Mouse (Mus musculus): Measurements from ENCODE around the gene Tmem150b. TPM values are rescaled to one million over a fixed set of nuclear protein-coding genes. Genes with fewer than 3 reads are reported as not detected.

The Tmem150b gene
- polyA plus RNA-seq (2015; fragmentation: Nextera tagmentation; extraction: Ambion mirVana), result 0.13 and 0.20 TPM in 2 replicates

DNA sequence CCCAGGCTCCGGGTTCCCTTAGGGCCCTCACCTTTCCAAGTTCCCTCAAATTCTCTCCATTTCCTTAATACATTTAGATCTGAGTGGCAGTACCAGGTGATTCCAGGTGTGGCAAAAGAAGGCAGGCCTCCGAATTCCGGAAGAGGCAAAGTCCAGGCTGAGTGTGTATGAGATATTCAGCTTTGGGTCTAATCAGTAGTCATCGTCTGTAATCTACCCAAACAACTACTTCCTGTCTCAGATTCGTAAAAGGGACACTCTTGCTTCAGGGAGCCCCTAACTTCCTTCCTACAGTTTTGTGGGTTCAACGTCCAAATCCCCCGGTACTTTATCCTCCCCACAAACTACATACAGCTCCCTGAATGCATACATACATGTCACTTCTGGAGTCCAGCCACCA, at the start of gene Tmem150b:
Gene Tmem150b, minus strand, starts transcription at position 81 of the 400 bp plus-strand sequence.
- Histone ChIP-seq H3K36me3 (no peaks in the 10 kb centered on the region), H3K27ac (replicated peaks) (no peak within 1 kb of the TSS), H3K9me3 (replicated peaks) (no peaks in the 10 kb centered on the region), H3K4me3 (replicated peaks) (no peak within 1 kb of the TSS), H3K9ac (no peak within 1 kb of the TSS), H3K4me2 (replicated peaks) (no peak within 1 kb of the TSS), H3K27me3 (no peaks in the 10 kb centered on the region), H3K4me1 (0 out of 2 replicates have a peak, but pooled peaks cover 4% of the 10 kb centered on the region)
- WGBS, result 75% methylated on average over 7 of the region's 7 CpGs
- ATAC-seq (ENCODE audit: insufficient number of reproducible peaks, low FRiP score, low TSS enrichment, low read depth), result no peak

DNA sequence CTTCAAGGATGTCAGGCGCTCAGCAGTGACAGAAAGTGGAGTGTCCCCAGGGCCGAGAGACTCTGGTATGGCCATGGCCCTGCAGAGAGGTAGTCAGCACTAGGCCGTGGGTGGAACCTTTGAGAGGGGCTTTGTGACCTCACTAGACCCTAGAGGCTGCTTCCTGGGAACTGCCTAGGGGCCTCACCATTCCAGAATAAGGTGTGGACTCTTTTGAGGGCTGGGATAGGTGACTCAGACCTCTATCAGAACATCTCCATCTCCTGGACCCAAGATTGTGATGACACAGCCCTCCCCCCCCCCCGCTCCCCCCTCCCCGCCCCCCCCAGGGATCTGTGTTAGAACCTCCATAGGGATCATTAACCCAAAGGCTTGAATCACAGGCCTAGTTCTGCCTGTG, 46.2 kb upstream of the Tmem150b start, which contains the start of gene Fam71e2:
Gene Fam71e2, minus strand, starts transcription at position 101 of the 400 bp plus-strand sequence.
- no peak for ATAC-seq (ENCODE audit: insufficient number of reproducible peaks, low FRiP score, low TSS enrichment, low read depth)
- 75% methylated on average over 4 of the region's 5 CpGs for WGBS
- Histone ChIP-seq H3K9me3 (replicated peaks) (no peaks in the 10 kb centered on the region), H3K27ac (replicated peaks) (no peak within 1 kb of the TSS), H3K4me3 (replicated peaks) (no peak within 1 kb of the TSS), H3K27me3 (peaks cover 17% of the 10 kb centered on the region), H3K36me3 (no peaks in the 10 kb centered on the region), H3K9ac (no peak within 1 kb of the TSS), H3K4me1 (no peaks in the 10 kb centered on the region), H3K4me2 (replicated peaks) (no peak within 1 kb of the TSS)

DNA sequence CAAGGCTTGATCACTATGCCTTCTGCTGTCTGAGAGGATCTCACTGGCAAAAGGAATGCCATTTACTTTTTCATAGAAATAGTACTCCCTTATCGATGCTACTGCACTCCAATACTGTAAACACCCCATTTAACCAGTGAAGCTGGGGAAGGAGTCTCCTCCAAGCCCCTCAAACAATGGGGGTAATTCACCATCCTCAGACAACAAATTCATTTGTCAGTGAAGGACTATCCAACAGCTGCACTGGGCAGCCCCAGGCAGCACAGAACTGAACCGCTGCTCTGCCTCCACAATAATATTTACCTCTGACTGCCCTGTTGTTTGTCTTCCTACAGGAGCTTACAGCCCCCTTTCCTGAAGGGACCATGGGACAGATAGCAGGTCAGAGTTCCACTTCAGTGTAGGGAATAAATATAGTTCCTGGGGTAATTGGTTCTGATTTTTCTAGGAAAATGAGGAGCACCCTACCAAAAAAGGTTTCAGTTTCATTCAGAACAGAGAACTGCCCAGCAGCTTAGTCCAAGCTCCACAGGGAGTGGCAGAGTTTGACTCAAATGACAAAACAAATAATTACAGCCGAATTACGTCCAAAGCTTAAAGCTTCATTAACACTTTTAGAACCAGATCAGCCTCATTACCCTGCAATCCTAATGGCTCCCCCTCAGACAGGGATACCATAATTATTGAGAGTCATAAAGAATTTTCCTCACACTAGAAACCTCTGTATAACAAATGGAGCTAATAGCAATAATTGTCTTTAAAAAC, 40.1 kb upstream of the Tmem150b start:
- Histone ChIP-seq H3K27me3 (no peaks in the 10 kb centered on the region), H3K4me2 (replicated peaks) (no peak overlapping the region), H3K9me3 (replicated peaks) (no peaks in the 10 kb centered on the region), H3K9ac (no peak overlapping the region), H3K27ac (replicated peaks) (no peak overlapping the region), H3K36me3 (no peaks in the 10 kb centered on the region), H3K4me1 (peaks cover 7% of the 10 kb centered on the region; the same call in 1 of the 2 replicates), H3K4me3 (replicated peaks) (no peak overlapping the region)
- 6% methylated on average over 4 of the region's 4 CpGs for WGBS
- no peak for ATAC-seq (ENCODE audit: insufficient number of reproducible peaks, low FRiP score, low TSS enrichment, low read depth)

DNA sequence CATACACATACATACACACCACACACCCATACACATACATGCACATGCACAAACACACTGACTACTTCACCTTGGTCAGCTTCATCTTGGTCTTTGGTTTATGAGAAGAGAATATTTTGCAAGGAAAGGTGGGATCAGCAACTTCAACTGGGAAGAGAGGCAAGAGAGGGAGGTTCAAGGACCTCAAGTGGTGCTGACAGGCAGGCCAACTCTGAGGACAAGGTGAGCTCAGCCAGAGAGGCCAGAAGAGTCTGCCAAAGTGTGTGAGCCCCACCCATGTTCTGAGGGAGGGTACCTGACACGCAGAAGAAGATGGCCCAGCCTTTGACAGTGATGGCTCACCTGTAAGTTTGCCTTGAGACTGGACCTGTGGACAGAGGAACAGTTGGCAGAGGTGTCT, 34.6 kb upstream of the Tmem150b start:
- H3K9ac ChIP-seq, result no peak overlapping the region
- no peak for ATAC-seq (ENCODE audit: insufficient number of reproducible peaks, low FRiP score, low TSS enrichment, low read depth)
- WGBS, result 43% methylated on average over 1 of the region's 1 CpGs
- H3K27ac ChIP-seq (replicated peaks), result no peak overlapping the region
- H3K36me3 ChIP-seq, result no peaks in the 10 kb centered on the region
- no peak overlapping the region for H3K4me2 ChIP-seq (replicated peaks)
- no peaks in the 10 kb centered on the region for H3K27me3 ChIP-seq
- no peak overlapping the region for H3K4me3 ChIP-seq (replicated peaks)
- H3K4me1 ChIP-seq, result no peaks in the 10 kb centered on the region
- no peaks in the 10 kb centered on the region for H3K9me3 ChIP-seq (replicated peaks)

DNA sequence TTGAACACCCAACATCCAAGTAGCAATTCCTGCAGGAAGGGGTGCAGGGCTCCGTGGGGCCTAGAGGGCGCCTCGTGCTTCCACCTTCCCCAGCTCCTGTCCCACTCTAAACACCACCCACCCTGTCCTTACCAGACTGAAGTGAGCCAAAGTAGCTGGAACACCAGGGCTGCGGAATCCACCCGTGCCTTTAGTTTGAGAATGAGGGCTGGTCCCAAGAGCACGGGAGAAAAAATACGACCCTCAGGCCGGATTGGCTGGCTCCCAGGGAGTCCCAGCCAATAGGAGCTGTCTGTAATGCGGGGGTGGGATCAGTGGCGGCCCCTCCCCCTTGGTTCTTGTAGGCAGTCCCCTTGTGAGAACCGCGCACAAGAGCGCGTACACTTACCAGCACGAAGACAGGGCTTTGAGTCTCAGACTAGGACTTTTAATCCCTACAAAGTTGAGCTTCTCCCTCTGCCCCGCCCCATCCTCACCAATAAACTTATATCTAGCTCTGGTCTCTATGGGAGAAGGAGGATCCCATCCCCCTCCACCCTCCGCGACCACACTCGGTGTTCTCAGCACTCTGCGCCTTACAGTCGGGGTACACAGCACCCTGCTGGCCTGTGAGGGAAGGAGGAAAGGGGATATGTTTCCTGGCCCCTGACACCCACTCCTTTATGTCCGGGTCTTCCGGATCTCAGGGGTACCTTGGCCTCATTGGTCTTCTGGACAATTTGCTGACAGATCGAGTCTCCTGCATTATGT, 27.9 kb upstream of the Tmem150b start, which contains the start of gene Cox6b2:
Gene Cox6b2, minus strand, starts transcription at position 274 of the 750 bp plus-strand sequence.
- Histone ChIP-seq H3K27ac (replicated peaks) (peak within 1 kb of the TSS; percentile 81), H3K9ac (peak within 1 kb of the TSS; percentile 12; the same call in 1 of the 2 replicates), H3K4me1 (peaks cover 19% of the 10 kb centered on the region), H3K4me2 (replicated peaks) (peak within 1 kb of the TSS; percentile 69), H3K36me3 (0 out of 2 replicates have a peak, but pooled peaks cover 3% of the 10 kb centered on the region), H3K27me3 (no peaks in the 10 kb centered on the region), H3K9me3 (replicated peaks) (no peaks in the 10 kb centered on the region), H3K4me3 (replicated peaks) (peak within 1 kb of the TSS; percentile 49)
- 5% methylated on average over 24 of the region's 24 CpGs for WGBS
- peak; percentile 91 for ATAC-seq (ENCODE audit: insufficient number of reproducible peaks, low FRiP score, low TSS enrichment, low read depth)

DNA sequence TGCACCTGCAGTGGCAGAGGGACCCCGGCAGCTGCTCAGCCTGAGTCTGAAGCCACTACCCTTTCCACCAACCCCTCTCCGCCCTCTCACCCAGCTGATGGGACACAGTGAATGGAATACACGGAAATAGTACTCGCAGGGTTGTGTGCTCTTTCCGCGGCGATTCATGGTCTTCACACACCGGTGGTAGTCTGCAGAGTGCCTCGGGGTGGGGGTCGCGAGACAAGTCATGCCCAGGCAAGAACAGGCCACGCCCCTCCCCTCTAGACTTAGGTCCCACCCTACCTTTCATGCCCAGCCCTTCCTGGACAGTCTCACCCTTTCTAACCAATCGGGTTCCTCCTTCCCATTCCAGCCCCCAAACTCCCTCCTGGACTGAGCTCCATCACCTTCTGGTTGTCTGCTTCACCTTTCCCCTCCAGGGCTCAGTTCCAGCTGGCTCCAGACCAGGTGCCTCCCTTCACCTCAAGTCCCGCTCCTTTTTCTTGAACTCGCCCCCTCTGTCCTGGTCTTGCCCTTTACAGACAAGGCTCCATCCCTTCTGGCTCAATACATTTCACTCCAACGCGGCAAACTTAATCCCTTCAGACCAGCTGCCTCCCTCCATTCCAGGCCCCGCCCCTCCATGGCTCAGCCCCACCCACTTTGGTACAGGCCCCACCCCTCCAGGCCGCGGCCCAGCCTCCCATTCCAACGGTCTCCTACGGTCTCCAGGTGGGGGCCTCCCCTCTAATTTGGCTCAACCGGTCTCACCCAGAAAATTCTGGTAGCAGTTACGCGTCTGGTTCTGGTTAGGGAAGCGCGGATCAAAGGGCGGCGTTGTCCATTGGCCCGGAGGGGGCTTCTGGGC, 27.1 kb upstream of the Tmem150b start:
- no peaks in the 10 kb centered on the region for H3K9me3 ChIP-seq (replicated peaks)
- H3K27ac ChIP-seq (replicated peaks), result peak overlapping the region; percentile 81
- 0 out of 2 replicates have a peak overlapping the region, but pooled peaks have one; percentile 12 for H3K9ac ChIP-seq
- peak overlapping the region; percentile 49 for H3K4me3 ChIP-seq (replicated peaks)
- peaks cover 19% of the 10 kb centered on the region for H3K4me1 ChIP-seq
- peak overlapping the region; percentile 69 for H3K4me2 ChIP-seq (replicated peaks)
- ATAC-seq (ENCODE audit: insufficient number of reproducible peaks, low FRiP score, low TSS enrichment, low read depth), result peak; percentile 77
- no peaks in the 10 kb centered on the region for H3K27me3 ChIP-seq
- 1% methylated on average over 29 of the region's 30 CpGs for WGBS
- 0 out of 2 replicates have a peak, but pooled peaks cover 3% of the 10 kb centered on the region for H3K36me3 ChIP-seq

DNA sequence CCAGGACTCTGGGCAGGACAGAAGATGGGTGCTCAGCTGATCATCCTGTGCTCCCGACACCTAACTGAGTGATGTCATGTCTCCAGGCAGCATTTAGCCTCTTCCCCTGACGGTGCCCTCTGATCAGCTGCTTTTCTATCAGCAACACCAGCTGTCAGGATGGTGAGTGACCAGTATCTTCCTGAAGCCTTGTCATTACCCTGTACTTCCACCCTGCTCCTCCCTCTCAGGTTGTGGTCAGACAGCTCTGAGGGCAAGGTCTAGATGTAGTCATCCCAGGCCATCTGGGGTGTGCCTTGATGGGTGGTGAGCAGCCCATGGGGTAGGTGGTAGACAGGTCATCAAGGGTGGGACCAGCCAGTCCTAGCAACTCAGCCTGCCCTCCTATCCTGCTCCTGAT, 24.1 kb upstream of the Tmem150b start:
- peaks cover 19% of the 10 kb centered on the region for H3K4me1 ChIP-seq
- no peak overlapping the region for H3K9ac ChIP-seq
- no peak for ATAC-seq (ENCODE audit: insufficient number of reproducible peaks, low FRiP score, low TSS enrichment, low read depth)
- H3K4me3 ChIP-seq (replicated peaks), result no peak overlapping the region
- no peak overlapping the region for H3K27ac ChIP-seq (replicated peaks)
- H3K36me3 ChIP-seq, result peaks cover 25% of the 10 kb centered on the region
- no peaks in the 10 kb centered on the region for H3K27me3 ChIP-seq
- 75% methylated on average over 2 of the region's 2 CpGs for WGBS
- no peak overlapping the region for H3K4me2 ChIP-seq (replicated peaks)
- no peaks in the 10 kb centered on the region for H3K9me3 ChIP-seq (replicated peaks)

DNA sequence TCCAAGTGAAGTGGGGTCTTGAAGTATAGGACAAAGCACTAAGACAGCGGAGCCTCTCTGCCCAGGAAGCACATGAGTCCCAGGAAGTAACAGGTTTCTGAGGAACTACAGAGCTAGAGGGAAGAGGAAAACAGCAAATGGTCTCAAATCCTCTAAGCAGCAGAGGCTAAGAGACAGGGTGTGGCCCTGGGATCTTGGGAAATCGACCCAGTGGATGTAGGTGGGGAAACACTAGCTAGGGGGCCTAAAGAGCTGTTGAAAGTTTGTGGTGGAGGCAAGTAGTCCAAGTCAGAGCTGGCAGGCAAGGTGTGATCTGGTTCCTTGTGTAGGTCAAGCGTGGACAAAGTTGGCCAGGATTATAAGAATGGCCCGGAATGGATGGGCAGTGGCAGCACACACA, 23.3 kb upstream of the Tmem150b start:
- no peaks in the 10 kb centered on the region for H3K9me3 ChIP-seq (replicated peaks)
- WGBS, result 75% methylated on average over 4 of the region's 4 CpGs
- peaks cover 32% of the 10 kb centered on the region for H3K36me3 ChIP-seq
- no peak overlapping the region for H3K27ac ChIP-seq (replicated peaks)
- no peak overlapping the region for H3K9ac ChIP-seq
- no peak overlapping the region for H3K4me2 ChIP-seq (replicated peaks)
- no peaks in the 10 kb centered on the region for H3K27me3 ChIP-seq
- no peak for ATAC-seq (ENCODE audit: insufficient number of reproducible peaks, low FRiP score, low TSS enrichment, low read depth)
- H3K4me3 ChIP-seq (replicated peaks), result no peak overlapping the region
- H3K4me1 ChIP-seq, result peaks cover 19% of the 10 kb centered on the region

DNA sequence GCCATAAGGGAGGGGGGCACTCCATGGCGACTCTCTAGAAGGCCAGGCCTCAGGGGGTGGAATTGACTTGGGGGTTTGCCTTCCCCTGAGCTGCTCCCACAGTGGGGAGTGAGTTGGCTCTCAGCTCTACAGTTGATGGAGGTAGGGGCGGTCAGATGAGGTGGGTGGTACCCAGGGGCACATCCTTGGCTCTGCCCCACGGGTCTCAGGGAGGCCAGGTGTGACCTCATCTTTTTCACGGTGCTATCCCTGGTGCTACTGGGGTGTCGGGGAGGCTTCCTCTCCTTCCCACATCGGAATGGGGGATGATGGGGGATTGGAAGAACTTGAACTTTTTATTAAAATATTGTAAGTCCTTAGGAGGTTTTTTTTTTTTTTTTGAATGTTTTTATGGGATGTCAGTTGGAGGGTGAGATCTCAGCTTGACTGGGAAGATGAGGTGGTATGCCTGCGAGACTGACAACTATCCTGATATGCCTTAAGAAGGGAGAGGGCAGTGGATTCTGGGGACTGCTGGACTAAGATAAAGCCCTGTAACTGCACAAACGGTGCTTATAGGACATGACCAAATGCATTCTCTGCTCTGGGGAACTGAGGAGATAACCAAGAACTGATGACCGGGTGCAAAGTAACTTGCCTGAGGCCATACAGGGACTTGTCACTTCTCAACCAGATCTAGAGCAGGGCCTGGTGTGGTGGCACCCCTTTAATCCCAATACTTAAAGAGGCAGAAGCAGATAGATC, 22.3 kb upstream of the Tmem150b start:
- Histone ChIP-seq H3K4me3 (replicated peaks) (no peak overlapping the region), H3K27ac (replicated peaks) (no peak overlapping the region), H3K4me1 (peaks cover 16% of the 10 kb centered on the region), H3K27me3 (no peaks in the 10 kb centered on the region), H3K9me3 (replicated peaks) (no peaks in the 10 kb centered on the region), H3K36me3 (peaks cover 40% of the 10 kb centered on the region), H3K4me2 (replicated peaks) (no peak overlapping the region), H3K9ac (no peak overlapping the region)
- no peak for ATAC-seq (ENCODE audit: insufficient number of reproducible peaks, low FRiP score, low TSS enrichment, low read depth)
- WGBS, result 72% methylated on average over 9 of the region's 9 CpGs

DNA sequence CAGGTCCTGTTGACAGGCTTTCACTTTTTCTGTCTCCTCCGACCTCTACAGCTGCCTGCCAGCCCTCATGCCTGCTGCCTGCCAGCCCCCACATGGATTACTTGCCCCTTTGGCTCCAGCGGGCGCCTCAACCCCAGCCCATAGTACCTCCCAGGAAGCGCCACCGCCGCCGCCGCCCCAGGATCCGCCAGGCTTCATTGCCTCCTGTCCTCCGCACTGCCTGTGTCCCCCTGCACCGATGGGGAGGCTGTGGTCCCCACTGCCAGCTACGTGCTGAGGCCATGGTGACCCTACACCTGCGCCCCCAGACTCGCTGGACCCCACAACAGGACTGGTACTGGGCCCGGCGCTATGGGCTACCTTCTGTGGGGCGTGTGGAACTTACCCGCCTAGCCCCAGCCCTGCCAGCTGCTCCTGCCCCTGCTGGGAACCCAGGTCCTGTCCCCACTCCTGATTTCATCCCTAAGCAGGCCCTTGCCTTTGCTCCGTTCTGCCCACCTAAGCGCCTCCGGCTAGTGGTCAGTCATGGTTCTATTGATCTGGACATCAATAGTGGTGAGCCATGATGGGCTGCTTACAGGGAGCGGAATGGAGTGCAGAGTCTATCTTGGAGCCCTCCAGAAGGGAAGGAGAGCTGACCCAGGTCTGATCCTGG, 21.4 kb upstream of the Tmem150b start:
- Histone ChIP-seq H3K9ac (no peak overlapping the region), H3K27ac (replicated peaks) (no peak overlapping the region), H3K36me3 (peaks cover 40% of the 10 kb centered on the region), H3K4me1 (peaks cover 16% of the 10 kb centered on the region), H3K4me3 (replicated peaks) (no peak overlapping the region), H3K4me2 (replicated peaks) (no peak overlapping the region), H3K27me3 (no peaks in the 10 kb centered on the region), H3K9me3 (replicated peaks) (no peaks in the 10 kb centered on the region)
- no peak for ATAC-seq (ENCODE audit: insufficient number of reproducible peaks, low FRiP score, low TSS enrichment, low read depth)
- whole genome bisulfite sequencing, result 83% methylated on average over 22 of the region's 22 CpGs

Measured in embryonic facial prominence, embryonic 15.5 days (tissue).